Mouse (Mus musculus) lung, postnatal 0 days (tissue): ENCODE results near the gene Mypn. TPM values are rescaled to one million over a fixed set of nuclear protein-coding genes. Genes with fewer than 3 reads are reported as not detected.

Experiments used
- ATAC-seq: fragments of 200-750 bp; cut with Nextera tagmentation; 2 replicates; pipeline ENCODE4 v1.8.0; 2017; ENCODE audit warnings: moderate library complexity
- DNase-seq: peaks from one replicate; pipeline ENCODE4 v3.0.0-alpha.2; 2016; ENCODE audit warnings: low spot score
- H3K27ac ChIP-seq: fragments of 300-500 bp; sonication (generic); 2 replicates; pipeline ENCODE4 v1.5.1; 2014; ENCODE audit warnings: antibody characterized with exemption, mild to moderate bottlenecking, low read length, mixed read lengths
- H3K27me3 ChIP-seq: fragments of 300-500 bp; sonication (generic); replicated peaks from 2 replicates; pipeline ENCODE4 v1.6.1; 2014; ENCODE audit warnings: low read length, mixed read lengths; ENCODE audit not compliant: insufficient read depth
- H3K36me3 ChIP-seq: fragments of 300-500 bp; sonication (generic); 2 replicates; pipeline ENCODE4 v1.6.1; 2014; ENCODE audit warnings: low read length, mixed read lengths; ENCODE audit not compliant: insufficient read depth
- H3K4me1 ChIP-seq: fragments of 300-500 bp; sonication (generic); 2 replicates; pipeline ENCODE4 v1.6.1; 2014; ENCODE audit warnings: antibody characterized with exemption, low read depth, low read length, mixed read lengths; ENCODE audit not compliant: insufficient read depth
- H3K4me2 ChIP-seq: fragments of 300-500 bp; sonication (generic); replicated peaks from 2 replicates; pipeline ENCODE4 v1.6.1; 2014; ENCODE audit warnings: low read depth, mild to moderate bottlenecking, low read length, moderate library complexity, mixed read lengths
- H3K4me3 ChIP-seq: fragments of 300-500 bp; sonication (generic); 2 replicates; pipeline ENCODE4 v1.5.1; 2014; ENCODE audit warnings: low read depth, low read length
- H3K9ac ChIP-seq: fragments of 300-500 bp; sonication (generic); replicated peaks from 2 replicates; pipeline ENCODE4 v1.6.1; 2014; ENCODE audit warnings: low read depth, mild to moderate bottlenecking
- H3K9me3 ChIP-seq: fragments of 300-500 bp; sonication (generic); 2 replicates; pipeline ENCODE4 v1.6.1; 2016; ENCODE audit warnings: low read length, mixed read lengths
- CTCF ChIP-seq: IDR thresholded peaks from 2 replicates; pipeline ENCODE4 v1.5.1; 2016; ENCODE audit warnings: antibody characterized with exemption, mild to moderate bottlenecking
- EP300 ChIP-seq: IDR thresholded peaks from 2 replicates; pipeline ENCODE4 v1.6.1; 2016; ENCODE audit warnings: antibody characterized with exemption, mild to moderate bottlenecking, control low read depth
- WGBS: fragments of 180-500 bp; shearing (Covaris S2); extraction: QIAGEN DNeasy Blood & Tissue Kit; methylation state at CpG from one replicate; pipeline ENCODE4 v1.1.7; 2014; 5-methylcytosine and 5-hydroxymethylcytosine counted together
- polyA plus RNA-seq: library from polyadenylated mRNA; unstranded; fragments of >200 nt; fragmentation: Nextera tagmentation; extraction: Ambion mirVana; gene quantifications from 2 replicates; pipeline ENCODE4 v1.2.1, GENCODE M21; 2015

Gene Mypn
- polyA plus RNA-seq, 1 experiment from 2014 or later = 0.16 TPM

- no peak for ATAC-seq
These were observed 32.9 kb upstream of the Mypn start for GRCm38 (mm10) chr10:63236663-63237062.

GRCm38 (mm10) chr10:63235889-63236288 lies 32.1 kb upstream of the Mypn start:
- Histone ChIP-seq H3K36me3 (no peaks in the 10 kb centered on the region), H3K4me3 (no peak overlapping the region), H3K4me2 (no peak overlapping the region), H3K9me3 (no peaks in the 10 kb centered on the region), H3K27me3 (no peaks in the 10 kb centered on the region), H3K9ac (no peak overlapping the region), H3K4me1 (no peaks in the 10 kb centered on the region), H3K27ac (no peak overlapping the region)
- ATAC-seq (no peak), DNase-seq (no peak)
- 77% methylated on average over 8 of the region's 8 CpGs for WGBS
- TF ChIP-seq CTCF = no peak
- TF ChIP-seq EP300 = no peak

More at GRCm38 (mm10) chr10:63236663-63237062, 32.9 kb upstream of the Mypn start:
- Histone ChIP-seq H3K4me3 (no peak overlapping the region), H3K4me1 (no peaks in the 10 kb centered on the region), H3K36me3 (no peaks in the 10 kb centered on the region), H3K9ac (no peak overlapping the region), H3K27ac (no peak overlapping the region), H3K9me3 (no peaks in the 10 kb centered on the region), H3K27me3 (no peaks in the 10 kb centered on the region), H3K4me2 (no peak overlapping the region)
- DNase-seq = no peak
- TF ChIP-seq EP300 (no peak), CTCF (no peak)
- WGBS = 90% methylated on average over 6 of the region's 6 CpGs

GRCm38 (mm10) chr10:63234133-63234532 lies 30.4 kb upstream of the Mypn start:
- no peaks in the 10 kb centered on the region for H3K27me3 ChIP-seq
- 78% methylated on average over 5 of the region's 5 CpGs for WGBS

GRCm38 (mm10) chr10:63231630-63232029 lies 27.9 kb upstream of the Mypn start:
- Histone ChIP-seq H3K4me1 (no peaks in the 10 kb centered on the region), H3K27me3 (no peaks in the 10 kb centered on the region), H3K4me3 (no peak overlapping the region), H3K9me3 (no peaks in the 10 kb centered on the region), H3K4me2 (no peak overlapping the region), H3K36me3 (no peaks in the 10 kb centered on the region), H3K27ac (no peak overlapping the region), H3K9ac (no peak overlapping the region)
- ATAC-seq (no peak), DNase-seq (peak; percentile 17)
- WGBS = 28% methylated on average over 5 of the region's 5 CpGs
- TF ChIP-seq EP300 = no peak
- TF ChIP-seq CTCF = no peak

More at GRCm38 (mm10) chr10:63234133-63234532, 30.4 kb upstream of the Mypn start:
- H3K36me3 ChIP-seq = no peaks in the 10 kb centered on the region
- no peaks in the 10 kb centered on the region for H3K4me1 ChIP-seq
- no peak overlapping the region for H3K4me2 ChIP-seq
- no peak for ATAC-seq
- no peak overlapping the region for H3K4me3 ChIP-seq
- no peak for TF ChIP-seq CTCF
- TF ChIP-seq EP300 = no peak
- no peak overlapping the region for H3K27ac ChIP-seq
- H3K9me3 ChIP-seq = no peaks in the 10 kb centered on the region
- DNase-seq = no peak
- no peak overlapping the region for H3K9ac ChIP-seq

- Histone ChIP-seq H3K4me1 (no peaks in the 10 kb centered on the region), H3K4me3 (no peak overlapping the region), H3K36me3 (no peaks in the 10 kb centered on the region), H3K27ac (no peak overlapping the region), H3K9me3 (no peaks in the 10 kb centered on the region), H3K9ac (no peak overlapping the region), H3K4me2 (no peak overlapping the region), H3K27me3 (no peaks in the 10 kb centered on the region)
- DNase-seq (no peak), ATAC-seq (no peak)
- no peak for TF ChIP-seq EP300
- TF ChIP-seq CTCF = no peak
- 33% methylated on average over 3 of the region's 5 CpGs for WGBS
These were observed 27.1 kb upstream of the Mypn start for GRCm38 (mm10) chr10:63230854-63231253.

GRCm38 (mm10) chr10:63230266-63230665 lies 26.5 kb upstream of the Mypn start:
- H3K27ac ChIP-seq = no peak overlapping the region
- no peaks in the 10 kb centered on the region for H3K4me1 ChIP-seq
- no peak overlapping the region for H3K4me3 ChIP-seq
- TF ChIP-seq CTCF (no peak), EP300 (no peak)
- ATAC-seq (no peak), DNase-seq (no peak)
- no peak overlapping the region for H3K9ac ChIP-seq
- no peaks in the 10 kb centered on the region for H3K36me3 ChIP-seq
- no peaks in the 10 kb centered on the region for H3K9me3 ChIP-seq
- WGBS = 76% methylated on average over 7 of the region's 7 CpGs
- H3K27me3 ChIP-seq = no peaks in the 10 kb centered on the region
- H3K4me2 ChIP-seq = no peak overlapping the region

- DNase-seq = no peak
- H3K9me3 ChIP-seq = no peaks in the 10 kb centered on the region
- no peaks in the 10 kb centered on the region for H3K27me3 ChIP-seq
- TF ChIP-seq CTCF = no peak
- no peak for TF ChIP-seq EP300
- 72% methylated on average over 12 of the region's 12 CpGs for WGBS
- H3K4me2 ChIP-seq = no peak overlapping the region
- H3K9ac ChIP-seq = no peak overlapping the region
- H3K4me1 ChIP-seq = no peaks in the 10 kb centered on the region
- no peak overlapping the region for H3K4me3 ChIP-seq
- ATAC-seq = no peak
- H3K27ac ChIP-seq = no peak overlapping the region
- H3K36me3 ChIP-seq = no peaks in the 10 kb centered on the region
These were observed 20.6 kb upstream of the Mypn start for GRCm38 (mm10) chr10:63224341-63224740.
